Mouse (Mus musculus): Measurements from ENCODE around the gene Cd44. TPM values are rescaled to one million over a fixed set of nuclear protein-coding genes. Genes with fewer than 3 reads are reported as not detected.

Gene Cd44
- polyA plus RNA-seq, 1 experiment from 2014 or later: 2.2 TPM

DNA sequence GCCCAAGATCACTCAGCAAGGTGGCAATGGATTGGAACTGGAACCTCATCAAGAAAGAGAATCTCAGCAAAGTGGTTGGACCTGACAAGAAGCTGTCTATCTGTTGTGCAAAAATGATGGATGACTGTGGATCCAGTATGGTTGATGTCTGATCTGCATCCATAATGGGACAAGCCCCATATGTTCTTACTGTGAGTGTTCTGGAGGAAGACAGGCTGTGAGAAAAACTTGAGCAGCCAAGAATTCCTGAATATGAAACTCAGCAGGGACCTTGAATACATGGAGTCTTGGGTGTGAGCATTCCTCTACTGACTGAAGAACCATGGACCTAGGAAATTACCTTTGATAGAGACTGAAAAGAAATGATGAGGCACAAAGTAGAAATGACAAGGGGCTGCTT is 32.3 kb upstream of the Cd44 start:
- no peaks in the 10 kb centered on the region for H3K36me3 ChIP-seq (replicated peaks)
- no peaks in the 10 kb centered on the region for H3K27me3 ChIP-seq (replicated peaks; ENCODE audit: low read depth, poor library complexity, severe bottlenecking)
- no peak for DNase-seq (ENCODE audit: low spot score)

GRCm38 (mm10) chr2:102933142-102933541 is 31.7 kb upstream of the Cd44 start:
- WGBS: 81% methylated on average over 4 of the region's 4 CpGs
- no peak overlapping the region for H3K4me3 ChIP-seq
- peaks cover 4% of the 10 kb centered on the region; the same call in 1 of the 2 replicates for H3K4me1 ChIP-seq
- H3K36me3 ChIP-seq (replicated peaks): no peaks in the 10 kb centered on the region
- no peak for DNase-seq (ENCODE audit: low spot score)
- H3K27me3 ChIP-seq (replicated peaks; ENCODE audit: low read depth, poor library complexity, severe bottlenecking): no peaks in the 10 kb centered on the region
- H3K9me3 ChIP-seq: no peaks in the 10 kb centered on the region
- H3K27ac ChIP-seq (replicated peaks): no peak overlapping the region

More for the DNA sequence above, 32.3 kb upstream of the Cd44 start:
- H3K9me3 ChIP-seq: no peaks in the 10 kb centered on the region
- no peak overlapping the region for H3K4me3 ChIP-seq
- no peak overlapping the region for H3K27ac ChIP-seq (replicated peaks)
- H3K4me1 ChIP-seq: peaks cover 4% of the 10 kb centered on the region; the same call in 1 of the 2 replicates

GRCm38 (mm10) chr2:102932667-102933066 is 31.2 kb upstream of the Cd44 start:
- Histone ChIP-seq H3K36me3 (replicated peaks) (no peaks in the 10 kb centered on the region), H3K9me3 (no peaks in the 10 kb centered on the region), H3K27me3 (replicated peaks; ENCODE audit: low read depth, poor library complexity, severe bottlenecking) (no peaks in the 10 kb centered on the region), H3K4me1 (peaks cover 4% of the 10 kb centered on the region; the same call in 1 of the 2 replicates), H3K27ac (replicated peaks) (no peak overlapping the region), H3K4me3 (no peak overlapping the region)
- WGBS: 58% methylated on average over 1 of the region's 1 CpGs
- no peak for DNase-seq (ENCODE audit: low spot score)

DNA sequence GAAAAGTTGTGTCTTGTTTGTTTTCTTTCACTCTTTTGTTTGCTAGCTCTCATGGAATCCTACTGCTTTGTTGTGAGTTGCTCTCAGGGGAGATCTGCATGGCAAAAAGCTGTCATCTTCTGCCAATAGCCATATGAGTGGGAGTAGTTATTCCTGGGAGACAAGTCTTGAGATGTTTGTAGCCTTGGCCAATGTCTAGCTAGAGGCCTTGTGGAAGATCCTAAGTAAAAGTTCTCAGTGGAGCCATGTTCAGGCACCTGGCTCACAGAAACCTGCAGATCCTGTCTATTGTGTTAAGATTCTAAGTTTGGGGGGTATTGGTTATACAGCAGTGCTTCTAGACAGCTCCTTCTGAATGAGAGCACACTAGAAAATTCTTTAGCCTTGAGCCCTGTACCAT is 26.7 kb upstream of the Cd44 start:
- H3K4me1 ChIP-seq: no peaks in the 10 kb centered on the region
- H3K27me3 ChIP-seq (replicated peaks; ENCODE audit: low read depth, poor library complexity, severe bottlenecking): no peaks in the 10 kb centered on the region
- no peak overlapping the region for H3K27ac ChIP-seq (replicated peaks)
- H3K36me3 ChIP-seq (replicated peaks): no peaks in the 10 kb centered on the region
- H3K9me3 ChIP-seq: no peaks in the 10 kb centered on the region
- no peak overlapping the region for H3K4me3 ChIP-seq
- DNase-seq (ENCODE audit: low spot score): no peak

GRCm38 (mm10) chr2:102924480-102924879 is 23.0 kb upstream of the Cd44 start:
- Histone ChIP-seq H3K4me3 (no peak overlapping the region), H3K36me3 (replicated peaks) (no peaks in the 10 kb centered on the region), H3K9me3 (no peaks in the 10 kb centered on the region), H3K4me1 (no peaks in the 10 kb centered on the region), H3K27me3 (replicated peaks; ENCODE audit: low read depth, poor library complexity, severe bottlenecking) (no peaks in the 10 kb centered on the region), H3K27ac (replicated peaks) (no peak overlapping the region)
- WGBS: 81% methylated on average over 1 of the region's 1 CpGs
- DNase-seq (ENCODE audit: low spot score): no peak

GRCm38 (mm10) chr2:102923682-102924081 is 22.2 kb upstream of the Cd44 start:
- Histone ChIP-seq H3K4me1 (no peaks in the 10 kb centered on the region), H3K27me3 (replicated peaks; ENCODE audit: low read depth, poor library complexity, severe bottlenecking) (no peaks in the 10 kb centered on the region), H3K36me3 (replicated peaks) (no peaks in the 10 kb centered on the region), H3K9me3 (no peaks in the 10 kb centered on the region), H3K4me3 (no peak overlapping the region), H3K27ac (replicated peaks) (no peak overlapping the region)
- 75% methylated on average over 3 of the region's 3 CpGs for WGBS
- DNase-seq (ENCODE audit: low spot score): no peak

GRCm38 (mm10) chr2:102922066-102922465 is 20.6 kb upstream of the Cd44 start:
- 87% methylated on average over 3 of the region's 3 CpGs for WGBS
- H3K36me3 ChIP-seq (replicated peaks): no peaks in the 10 kb centered on the region
- DNase-seq (ENCODE audit: low spot score): no peak
- H3K9me3 ChIP-seq: no peaks in the 10 kb centered on the region
- no peak overlapping the region for H3K27ac ChIP-seq (replicated peaks)
- H3K4me1 ChIP-seq: no peaks in the 10 kb centered on the region
- no peaks in the 10 kb centered on the region for H3K27me3 ChIP-seq (replicated peaks; ENCODE audit: low read depth, poor library complexity, severe bottlenecking)
- H3K4me3 ChIP-seq: no peak overlapping the region

- no peaks in the 10 kb centered on the region for H3K36me3 ChIP-seq (replicated peaks)
- peaks cover 5% of the 10 kb centered on the region; the same call in 1 of the 2 replicates for H3K4me1 ChIP-seq
- DNase-seq (ENCODE audit: low spot score): no peak
- WGBS: 63% methylated on average over 1 of the region's 1 CpGs
- H3K27ac ChIP-seq (replicated peaks): no peak overlapping the region
- no peaks in the 10 kb centered on the region; the same call in 1 of the 2 replicates for H3K27me3 ChIP-seq (replicated peaks; ENCODE audit: low read depth, poor library complexity, severe bottlenecking)
- no peak overlapping the region for H3K4me3 ChIP-seq
- H3K9me3 ChIP-seq: no peaks in the 10 kb centered on the region
Measured at GRCm38 (mm10) chr2:102918301-102918700, 16.8 kb upstream of the Cd44 start.

GRCm38 (mm10) chr2:102916596-102916995 is 15.1 kb upstream of the Cd44 start:
- H3K27ac ChIP-seq (replicated peaks): no peak overlapping the region
- no peak overlapping the region for H3K4me3 ChIP-seq
- no peak for DNase-seq (ENCODE audit: low spot score)
- no peaks in the 10 kb centered on the region for H3K9me3 ChIP-seq
- H3K4me1 ChIP-seq: peaks cover 5% of the 10 kb centered on the region; the same call in 1 of the 2 replicates
- WGBS: 51% methylated on average over 3 of the region's 3 CpGs
- H3K27me3 ChIP-seq (replicated peaks; ENCODE audit: low read depth, poor library complexity, severe bottlenecking): no peaks in the 10 kb centered on the region; the same call in 1 of the 2 replicates
- no peaks in the 10 kb centered on the region for H3K36me3 ChIP-seq (replicated peaks)

DNA sequence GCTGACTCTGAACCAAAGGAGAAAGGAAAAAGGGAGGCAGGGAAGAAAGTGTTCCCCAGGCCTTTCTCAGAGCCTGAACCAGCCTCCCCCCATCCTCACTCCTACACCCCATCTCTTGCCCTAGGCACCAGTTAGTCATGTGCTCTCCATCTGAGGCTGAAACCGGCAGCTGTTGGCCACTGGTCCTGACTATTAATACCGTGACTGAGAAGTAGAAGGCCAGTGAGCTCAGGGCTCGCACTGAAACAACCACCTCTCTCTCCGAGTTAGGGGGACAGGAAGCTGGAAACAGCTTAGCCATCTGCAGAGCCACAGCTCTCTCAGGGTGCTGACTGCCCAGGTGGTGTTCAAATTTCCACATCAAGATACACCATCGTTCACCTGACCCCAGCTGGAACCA is 13.2 kb upstream of the Cd44 start:
- H3K4me3 ChIP-seq: no peak overlapping the region
- no peaks in the 10 kb centered on the region for H3K9me3 ChIP-seq
- WGBS: 69% methylated on average over 5 of the region's 5 CpGs
- no peaks in the 10 kb centered on the region; the same call in 1 of the 2 replicates for H3K27me3 ChIP-seq (replicated peaks; ENCODE audit: low read depth, poor library complexity, severe bottlenecking)
- H3K36me3 ChIP-seq (replicated peaks): no peaks in the 10 kb centered on the region
- DNase-seq (ENCODE audit: low spot score): no peak
- no peak overlapping the region for H3K27ac ChIP-seq (replicated peaks)
- peaks cover 5% of the 10 kb centered on the region; the same call in 1 of the 2 replicates for H3K4me1 ChIP-seq

DNA sequence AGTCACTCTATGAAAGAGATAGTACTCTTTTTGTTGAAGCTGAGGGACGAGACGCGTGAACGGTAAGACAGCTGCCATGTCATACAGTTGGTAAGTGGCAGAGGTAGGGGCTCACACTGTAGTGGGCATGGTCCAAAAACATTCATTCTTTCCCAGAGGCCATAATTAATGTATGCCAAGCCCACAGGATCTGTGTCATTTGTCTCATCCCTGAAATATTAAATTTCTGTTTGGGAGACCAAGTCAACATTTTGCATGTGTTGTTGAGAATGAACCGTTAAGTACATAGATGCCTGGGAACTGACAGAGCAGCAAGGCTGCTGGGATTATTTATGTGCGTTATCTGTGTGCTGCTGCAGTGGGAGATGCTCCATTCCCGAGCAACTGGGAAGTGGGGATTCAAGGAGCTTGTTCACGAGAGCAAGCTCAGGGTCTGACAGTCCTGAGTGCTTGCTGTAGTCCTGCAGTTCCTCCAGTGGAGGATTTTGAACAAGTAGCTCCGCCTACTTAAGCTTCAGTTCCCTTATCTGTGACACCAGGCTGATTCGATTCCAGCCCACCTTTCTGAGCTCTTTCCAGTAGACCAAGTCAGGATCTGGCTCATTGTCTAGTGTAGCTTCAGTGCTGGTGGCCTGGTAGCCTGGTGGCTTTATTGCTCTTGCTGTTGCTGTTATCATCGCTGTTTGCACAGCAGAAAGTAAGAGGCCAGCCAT is 12.5 kb upstream of the Cd44 start:
- Histone ChIP-seq H3K9me3 (no peaks in the 10 kb centered on the region), H3K27me3 (replicated peaks; ENCODE audit: low read depth, poor library complexity, severe bottlenecking) (no peaks in the 10 kb centered on the region; the same call in 1 of the 2 replicates), H3K27ac (replicated peaks) (no peak overlapping the region), H3K4me3 (no peak overlapping the region), H3K36me3 (replicated peaks) (no peaks in the 10 kb centered on the region), H3K4me1 (peaks cover 5% of the 10 kb centered on the region; the same call in 1 of the 2 replicates)
- WGBS: 79% methylated on average over 11 of the region's 11 CpGs
- DNase-seq (ENCODE audit: low spot score): no peak

DNA sequence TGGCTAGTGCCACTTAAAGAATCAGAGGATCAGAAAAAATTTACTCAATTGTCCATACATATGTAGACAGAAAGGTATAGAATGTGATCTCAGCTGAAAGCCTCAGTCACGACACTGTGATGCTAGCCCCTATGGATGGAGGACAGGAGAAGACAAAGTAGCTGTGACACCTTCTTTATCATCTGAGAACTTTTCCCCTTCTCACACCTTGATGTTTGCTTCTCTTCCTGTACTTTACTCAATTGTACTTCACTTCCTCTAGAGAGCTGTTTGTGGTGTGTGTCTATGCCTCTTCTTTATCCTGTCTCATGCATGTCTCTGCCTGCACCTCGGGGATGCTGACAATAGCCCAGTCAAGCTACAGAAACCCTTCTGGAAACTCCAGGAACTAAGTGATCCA is 11.5 kb upstream of the Cd44 start:
- no peaks in the 10 kb centered on the region for H3K36me3 ChIP-seq (replicated peaks)
- H3K9me3 ChIP-seq: no peaks in the 10 kb centered on the region
- H3K4me1 ChIP-seq: peaks cover 5% of the 10 kb centered on the region; the same call in 1 of the 2 replicates
- H3K27ac ChIP-seq (replicated peaks): no peak overlapping the region
- DNase-seq (ENCODE audit: low spot score): no peak
- WGBS: 75% methylated on average over 2 of the region's 2 CpGs
- no peak overlapping the region for H3K4me3 ChIP-seq
- H3K27me3 ChIP-seq (replicated peaks; ENCODE audit: low read depth, poor library complexity, severe bottlenecking): no peaks in the 10 kb centered on the region; the same call in 1 of the 2 replicates

- Histone ChIP-seq H3K36me3 (replicated peaks) (no peaks in the 10 kb centered on the region), H3K27me3 (replicated peaks; ENCODE audit: low read depth, poor library complexity, severe bottlenecking) (no peaks in the 10 kb centered on the region; the same call in 1 of the 2 replicates), H3K9me3 (no peaks in the 10 kb centered on the region), H3K4me1 (peaks cover 5% of the 10 kb centered on the region; the same call in 1 of the 2 replicates), H3K27ac (replicated peaks) (no peak overlapping the region), H3K4me3 (no peak overlapping the region)
- 76% methylated on average over 3 of the region's 3 CpGs for WGBS
- DNase-seq (ENCODE audit: low spot score): no peak
Measured at GRCm38 (mm10) chr2:102912469-102912868, 11.0 kb upstream of the Cd44 start.

Measured in embryonic facial prominence, embryonic 10.5 days (tissue).